Mouse (Mus musculus) gastrocnemius, adult 2 months (tissue): ENCODE results near the gene Car5b. TPM values are rescaled to one million over a fixed set of nuclear protein-coding genes. Genes with fewer than 3 reads are reported as not detected.
A peak's percentile ranks its signal among the peaks of the same experiment; 100 is the strongest.

Source experiments
- DNase-seq: peaks from one replicate; pipeline ENCODE4 v3.0.0; 2022
- H3K27ac ChIP-seq: fragments of 200-600 bp; 2 replicates; pipeline ENCODE4 v1.8.1; 2022; ENCODE audit warnings: mild to moderate bottlenecking
- H3K4me3 ChIP-seq: fragments of 200-600 bp; 2 replicates; pipeline ENCODE4 v1.8.1; 2022; ENCODE audit warnings: mild to moderate bottlenecking, moderate library complexity
- CTCF ChIP-seq: fragments of 200-600 bp; IDR thresholded peaks from 2 replicates; pipeline ENCODE4 v1.8.1; 2022; ENCODE audit warnings: antibody characterized with exemption, mild to moderate bottlenecking, moderate library complexity
- intact Hi-C: fragments of 180-260 bp; cut with DNase I; formaldehyde crosslinking; loops from one replicate; pipeline ENCODE4 v1.15.1; 2025
- total RNA-seq, 2 experiments: library from RNA; stranded (reverse); gene quantifications; 2 replicates each; pipeline ENCODE4 v1.2.3; 2021

The Car5b gene
- total RNA-seq, 2 experiments from 2014 or later: 0.46 to 1.2 TPM

DNA sequence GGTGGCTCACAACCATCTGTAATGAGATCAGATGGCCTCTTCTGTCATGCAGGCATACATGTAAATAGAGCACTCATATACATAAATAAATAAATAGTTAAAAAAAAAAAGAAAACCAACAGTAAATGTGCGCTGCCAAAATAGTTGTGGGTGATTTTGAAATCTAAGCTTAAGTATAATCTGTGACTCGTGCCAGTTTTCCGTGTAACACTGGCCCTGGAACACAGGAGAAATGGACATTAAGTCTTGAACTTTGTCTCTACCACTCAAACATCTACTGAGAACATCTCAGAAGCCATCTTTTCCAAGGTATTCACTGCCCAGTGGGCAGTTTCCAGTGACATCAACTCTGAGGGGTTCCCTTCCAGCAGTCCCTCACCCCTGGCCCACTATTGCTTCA, 12.2 kb downstream of the Car5b start:
- intact Hi-C loops: no loop called here
- H3K27ac ChIP-seq: no peak overlapping the region
- TF ChIP-seq CTCF: no peak
- DNase-seq: no peak
- no peak overlapping the region for H3K4me3 ChIP-seq

DNA sequence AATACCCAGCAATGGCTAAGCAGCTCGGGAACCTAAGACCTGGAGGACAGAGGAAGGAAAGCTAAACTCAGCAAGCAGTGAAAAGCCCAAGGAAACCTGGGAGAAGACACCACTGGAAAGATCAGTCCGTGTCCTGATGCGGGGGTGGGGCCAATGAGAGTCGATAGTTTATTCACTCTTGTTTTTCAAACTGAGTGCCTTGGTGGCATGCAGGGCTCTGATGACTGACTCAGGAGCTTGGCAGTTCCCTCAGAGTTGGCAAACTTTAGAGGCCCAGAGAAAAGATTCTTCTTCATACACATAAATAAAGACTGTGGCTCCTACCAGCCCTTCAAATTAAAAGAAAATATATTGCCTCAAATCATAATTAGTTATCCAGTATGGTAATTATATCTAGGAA, 12.8 kb downstream of the Car5b start:
- intact Hi-C loops: no loop called here
- no peak for TF ChIP-seq CTCF

DNA sequence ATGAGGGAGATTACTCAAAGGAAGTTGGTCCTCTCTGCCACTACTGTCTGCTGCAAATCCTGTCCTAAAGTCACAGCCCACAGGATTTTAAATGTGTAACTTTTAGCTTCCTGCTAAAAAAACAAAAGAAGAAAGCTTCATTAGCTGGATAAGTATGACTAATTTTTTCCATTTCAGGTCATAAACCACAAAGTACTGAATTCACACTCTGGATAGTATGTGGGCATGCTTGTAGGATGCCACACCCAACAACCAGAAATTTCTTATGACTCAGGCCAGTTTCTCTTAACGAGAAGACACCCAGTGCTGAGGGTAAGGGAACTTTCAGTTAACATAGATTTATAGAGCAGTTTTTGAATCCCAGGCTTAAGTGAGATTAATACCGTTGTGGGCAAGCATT, 14.5 kb downstream of the Car5b start:
- Histone ChIP-seq H3K4me3 (no peak overlapping the region), H3K27ac (no peak overlapping the region)
- TF ChIP-seq CTCF: no peak
- DNase-seq: no peak
- intact Hi-C loops: no loop called here

More for the DNA sequence above, 12.8 kb downstream of the Car5b start:
- Histone ChIP-seq H3K27ac (no peak overlapping the region), H3K4me3 (no peak overlapping the region)
- DNase-seq: no peak

DNA sequence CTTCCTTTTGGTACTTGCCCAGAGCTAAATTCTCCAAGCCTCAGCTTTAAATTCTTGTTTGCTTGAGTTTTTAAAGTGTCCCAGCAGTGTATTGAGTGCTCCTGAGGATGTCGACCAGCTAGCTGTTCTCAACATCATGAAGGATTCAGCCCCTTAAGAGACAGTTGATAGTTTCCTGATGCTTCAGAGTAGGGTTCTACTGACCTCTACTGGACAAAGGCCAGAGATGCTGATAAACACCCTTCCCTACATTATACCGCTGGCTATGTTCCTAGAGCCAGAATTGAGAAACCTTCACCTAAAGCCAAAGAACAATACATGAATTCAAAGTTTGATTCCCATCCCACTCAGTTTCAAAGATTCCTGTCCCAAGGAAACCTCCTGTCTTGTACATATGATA, 23.0 kb downstream of the Car5b start:
- DNase-seq: no peak
- Histone ChIP-seq H3K4me3 (no peak overlapping the region), H3K27ac (no peak overlapping the region)
- peak; percentile 66 for TF ChIP-seq CTCF
- intact Hi-C loops: loop anchor here (2.0 to 10.0 kb wide), 2 partner anchors 178 to 350 kb away; no protein-coding TSS in a partner anchor

DNA sequence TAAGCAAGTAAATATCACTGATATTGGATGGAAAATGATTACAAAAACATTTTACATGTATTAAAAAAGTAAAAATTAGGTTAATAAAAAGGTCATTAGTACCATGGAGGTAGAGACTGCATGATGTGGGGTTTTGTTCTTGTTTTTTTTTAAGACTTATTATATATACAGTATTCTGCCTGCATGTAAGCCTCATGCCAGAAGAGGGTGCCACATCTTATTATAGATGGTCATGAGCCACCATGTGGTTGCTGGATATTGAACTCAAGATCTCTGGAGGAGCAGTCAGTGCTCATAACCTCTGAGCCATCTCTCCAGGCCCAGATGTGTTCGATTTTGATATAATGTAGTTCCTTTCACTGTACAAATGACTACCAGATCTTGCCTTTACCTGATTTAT, 27.9 kb downstream of the Car5b start:
- TF ChIP-seq CTCF: peak; percentile 4; the same call in 1 of the 2 replicates
- intact Hi-C loops: loop anchor here (10.0 kb wide), 1 partner anchor 345 kb away; no protein-coding TSS in a partner anchor
- H3K4me3 ChIP-seq: no peak overlapping the region
- no peak for DNase-seq
- H3K27ac ChIP-seq: no peak overlapping the region

DNA sequence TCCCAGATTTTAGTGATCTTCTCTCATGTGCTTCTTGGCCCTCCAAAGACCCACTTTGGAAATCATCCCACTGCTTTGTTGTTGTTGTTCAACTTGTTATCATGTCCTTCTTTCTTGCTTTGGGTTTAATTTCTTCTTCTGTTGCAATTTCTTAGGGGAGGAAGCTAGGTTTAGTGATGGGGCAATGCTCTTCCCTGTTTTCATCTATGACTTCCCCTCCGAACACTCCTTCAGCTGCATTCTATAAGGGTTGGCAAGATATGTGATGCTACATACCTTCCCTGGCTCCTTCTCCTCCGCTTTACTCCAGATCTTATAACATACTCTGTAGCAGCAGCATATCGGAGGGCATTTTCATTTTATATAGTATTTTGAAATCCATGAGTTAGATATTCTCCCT, 31.0 kb downstream of the Car5b start:
- H3K4me3 ChIP-seq: no peak overlapping the region
- H3K27ac ChIP-seq: no peak overlapping the region
- no peak for TF ChIP-seq CTCF
- intact Hi-C loops: no loop called here
- no peak for DNase-seq

DNA sequence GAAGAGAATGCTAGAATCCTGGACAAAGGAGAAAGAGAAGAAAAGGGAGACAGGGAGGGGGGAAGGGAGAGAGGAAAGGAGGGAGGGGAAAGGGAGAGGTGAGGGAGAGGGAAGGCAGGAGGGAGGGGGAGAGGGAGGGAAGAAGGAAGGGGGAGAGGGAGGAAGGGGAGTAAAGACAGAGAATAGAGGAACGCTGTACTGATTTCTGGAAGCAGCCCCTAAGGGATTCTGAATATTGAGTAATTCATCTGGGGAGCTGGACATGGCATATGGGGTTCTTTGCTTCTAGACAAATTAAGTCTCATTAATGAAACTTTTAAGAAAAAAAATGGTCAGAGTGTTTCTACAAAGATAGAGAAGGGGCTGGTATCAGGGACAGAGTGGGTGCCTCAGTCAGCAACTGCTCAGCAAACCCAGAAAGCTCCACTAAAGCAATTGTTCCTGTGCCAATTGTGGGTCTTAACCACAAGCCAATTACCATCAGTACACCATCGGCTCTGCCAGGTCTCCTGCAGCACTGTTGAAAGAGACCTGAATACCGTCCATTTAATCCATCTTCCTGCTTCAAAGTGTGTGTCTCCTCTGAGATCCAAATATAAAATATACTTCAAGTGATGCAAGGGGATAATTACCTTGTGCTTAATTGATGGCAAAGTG, 40.0 kb downstream of the Car5b start:
- no peak for DNase-seq
- no peak for TF ChIP-seq CTCF
- intact Hi-C loops: no loop called here
- Histone ChIP-seq H3K27ac (no peak overlapping the region), H3K4me3 (no peak overlapping the region)

DNA sequence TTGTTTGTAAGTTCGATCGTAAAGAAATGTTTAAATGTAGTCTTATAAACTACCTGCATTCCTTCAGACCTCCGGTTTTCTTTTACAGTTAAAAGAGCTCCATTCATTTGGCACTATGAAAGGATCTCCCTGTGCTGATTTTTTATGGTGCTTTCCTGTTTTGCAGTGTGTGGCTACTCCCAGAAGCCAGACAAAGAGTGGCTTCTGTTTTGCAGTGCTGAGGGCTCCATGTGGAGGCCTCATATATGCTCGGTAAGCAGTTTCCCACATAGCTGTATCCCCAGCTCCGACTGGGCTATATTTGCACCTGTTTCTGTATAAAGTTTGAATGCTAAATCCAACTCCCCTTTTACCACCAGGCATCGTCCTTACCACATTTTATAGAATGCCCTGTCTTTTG, 45.7 kb downstream of the Car5b start:
- TF ChIP-seq CTCF: no peak
- Histone ChIP-seq H3K4me3 (no peak overlapping the region), H3K27ac (no peak overlapping the region)
- no peak for DNase-seq
- intact Hi-C loops: no loop called here

DNA sequence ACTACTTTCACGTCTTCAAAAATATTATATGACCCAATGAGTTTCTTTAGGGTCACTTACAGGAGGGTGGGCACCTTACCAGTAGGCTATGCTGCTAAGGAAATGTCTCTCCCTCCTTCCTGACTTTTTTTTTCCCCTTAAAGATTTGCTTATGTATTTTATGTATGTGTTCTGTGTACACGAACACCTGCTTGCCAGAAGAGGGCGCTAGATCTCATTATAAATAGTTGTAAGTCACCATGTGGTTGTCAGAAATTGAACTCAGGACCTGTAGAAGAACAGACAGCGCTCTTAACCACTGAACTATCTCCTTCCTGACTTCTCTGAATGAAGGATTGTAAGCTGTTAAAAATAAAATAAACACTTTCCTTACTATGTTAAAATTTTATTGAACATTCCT, 46.3 kb downstream of the Car5b start:
- H3K4me3 ChIP-seq: no peak overlapping the region
- peak; percentile 12; the same call in 1 of the 2 replicates for TF ChIP-seq CTCF
- intact Hi-C loops: no loop called here
- no peak overlapping the region for H3K27ac ChIP-seq
- DNase-seq: no peak

DNA sequence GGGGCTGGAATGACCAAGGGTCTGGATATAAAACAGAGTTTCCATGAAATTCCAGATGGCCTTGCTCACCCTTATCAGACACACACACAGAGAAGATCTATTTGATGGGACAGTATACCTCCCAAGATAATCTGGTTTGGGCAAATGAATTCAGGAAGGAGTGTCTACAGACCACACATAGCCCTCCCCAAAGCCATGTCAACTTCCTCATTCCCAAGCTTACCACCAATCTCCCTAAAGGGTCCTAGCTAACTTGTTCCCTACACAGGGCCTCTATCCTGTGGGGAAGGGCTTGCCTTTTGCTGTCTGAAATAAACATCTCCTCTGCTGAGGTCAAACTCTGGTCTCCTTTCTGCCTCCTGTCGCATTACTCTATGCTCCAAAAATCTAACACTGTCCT, 46.7 kb downstream of the Car5b start:
- intact Hi-C loops: no loop called here
- DNase-seq: no peak
- TF ChIP-seq CTCF: no peak
- H3K27ac ChIP-seq: no peak overlapping the region
- H3K4me3 ChIP-seq: no peak overlapping the region

DNA sequence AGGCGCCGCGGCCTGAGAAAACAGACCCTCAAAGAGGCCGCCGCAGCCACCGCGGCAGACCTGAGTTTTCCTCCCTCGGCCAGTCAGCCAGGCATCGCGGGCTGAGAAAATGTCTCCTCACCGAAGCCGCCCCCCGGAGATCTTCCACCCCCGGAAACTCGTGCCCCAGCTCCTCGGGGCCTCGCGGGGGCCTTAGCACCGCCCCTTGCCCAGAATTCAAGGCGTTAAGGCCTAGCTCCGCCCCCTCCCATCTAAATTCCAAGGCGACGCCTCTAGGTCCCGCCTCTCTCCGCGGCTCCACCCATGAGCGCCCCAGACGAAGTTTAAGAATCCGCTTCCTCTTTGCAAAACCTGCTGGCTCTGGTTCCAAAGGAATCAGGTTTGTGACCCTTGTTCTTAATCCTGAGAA, 69.3 kb downstream of the Car5b start, which contains the start of gene Zrsr2:
Gene Zrsr2, minus strand, starts transcription at position 195 of the 409 bp plus-strand sequence.
- Histone ChIP-seq H3K4me3 (peak within 1 kb of the TSS; percentile 91), H3K27ac (peak within 1 kb of the TSS; percentile 98)
- intact Hi-C loops: loop anchor here (2.0 kb wide), 1 partner anchor 50 kb away; the partner anchor contains the start of gene Ap1s2
- DNase-seq: peak; percentile 92
- no peak for TF ChIP-seq CTCF

DNA sequence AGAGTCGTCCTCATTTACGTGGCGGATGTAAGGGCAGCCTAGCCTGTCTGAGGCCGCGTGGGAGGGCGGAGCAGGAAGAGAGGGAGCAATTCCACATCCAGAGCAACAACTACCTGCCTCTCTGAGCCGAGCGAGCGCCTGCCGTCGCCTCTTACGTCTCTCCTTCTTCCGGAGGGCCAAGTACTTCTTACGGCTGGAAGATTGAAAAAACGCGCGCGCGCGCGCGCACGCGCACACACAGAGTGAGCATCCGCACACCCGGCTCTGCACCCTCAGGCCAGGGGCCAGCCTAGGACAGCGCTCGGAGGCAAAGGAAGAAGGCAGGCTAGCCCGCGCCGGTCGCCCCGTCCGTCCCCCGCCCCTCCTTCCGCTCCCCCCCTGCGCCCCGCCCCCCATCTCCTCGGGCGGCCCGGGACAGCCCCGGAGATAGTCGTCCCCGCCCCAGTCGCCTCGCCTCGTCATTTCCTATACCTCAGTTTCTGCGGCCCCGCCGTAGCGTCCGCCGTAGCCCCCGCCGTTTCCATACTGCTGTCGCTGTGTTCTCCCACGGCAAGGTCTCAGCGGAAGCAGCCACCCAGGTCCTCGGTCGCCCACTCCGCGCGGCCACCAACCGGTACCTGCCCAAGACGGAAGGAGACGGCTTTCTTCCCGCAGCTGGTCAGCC, 69.9 kb downstream of the Car5b start:
- intact Hi-C loops: loop anchor here (2.0 kb wide), 1 partner anchor 49 kb away; the partner anchor contains the start of gene Ap1s2
- peak overlapping the region; percentile 91 for H3K4me3 ChIP-seq

DNA sequence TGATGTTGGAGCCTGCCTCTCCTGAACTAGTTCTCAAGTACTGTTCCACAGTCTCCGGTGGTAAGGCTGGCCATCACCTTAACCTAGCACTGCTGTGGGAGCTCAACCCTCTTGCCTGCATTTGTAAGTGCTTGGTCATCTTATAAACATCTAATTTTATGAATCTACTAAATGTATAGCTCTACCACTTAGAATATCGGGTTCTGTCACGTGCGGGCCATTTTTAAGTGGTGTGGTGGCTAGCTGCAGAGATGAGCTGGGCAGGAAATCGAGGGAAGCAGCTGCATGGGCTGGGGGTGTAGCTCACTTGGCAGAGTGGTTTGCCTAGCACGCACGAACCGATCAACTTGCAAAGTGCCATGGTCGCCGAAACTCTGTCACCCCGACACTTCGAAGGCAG, 70.4 kb downstream of the Car5b start:
- H3K4me3 ChIP-seq: peak overlapping the region; percentile 91
- TF ChIP-seq CTCF: no peak
- peak overlapping the region; percentile 98 for H3K27ac ChIP-seq
- no peak for DNase-seq
- intact Hi-C loops: no loop called here

More for the DNA sequence above, 69.9 kb downstream of the Car5b start:
- TF ChIP-seq CTCF: no peak
- H3K27ac ChIP-seq: peak overlapping the region; percentile 98
- DNase-seq: peak; percentile 85
